Mouse (Mus musculus) adrenal gland, postnatal 10 days (tissue): ENCODE measurements around the gene Eef1akmt3. TPM values are rescaled to one million over a fixed set of nuclear protein-coding genes. Genes with fewer than 3 reads are reported as not detected.
A peak's percentile ranks its signal among the peaks of the same experiment; 100 is the strongest.
"Not testable (repeated sequence)": the region's sequence is repeated elsewhere in the genome, so short reads cannot be mapped to it uniquely, and the experiment has no call there.

Source experiments
- DNase-seq: peaks from one replicate; pipeline ENCODE4 v3.0.0; 2021; ENCODE audit warnings: mixed read lengths
- long read RNA-seq, 2 experiments: library from polyadenylated mRNA; stranded (forward); transcript quantifications; one replicate each; pipeline ENCODE4 v2.0.0; 2021
- total RNA-seq, 2 experiments: library from RNA; stranded (reverse); gene quantifications; 2 replicates each; pipeline ENCODE4 v1.2.3; 2021

The Eef1akmt3 gene
- total RNA-seq, result under 1 TPM; 0.24 to 0.42 TPM
- long read RNA-seq, experiment 1, result 0 reads
- long read RNA-seq, experiment 2, result 0 reads

GRCm38 (mm10) chr10:127041274-127041766 lies at the start of gene Eef1akmt3, which contains the start of gene Mettl1:
Gene Eef1akmt3 (minus strand): TSS chr10:127041513.
Gene Mettl1 (plus strand): TSS chr10:127041414.
- DNase-seq, result peak; percentile 56

GRCm38 (mm10) chr10:127090560-127091411 lies 49.5 kb upstream of the Eef1akmt3 start:
- peak; percentile 77 for DNase-seq

- DNase-seq, result no peak
Measured at GRCm38 (mm10) chr10:127085633-127086032, 44.3 kb upstream of the Eef1akmt3 start.

GRCm38 (mm10) chr10:127085052-127085451 lies 43.7 kb upstream of the Eef1akmt3 start:
- DNase-seq, result no peak

GRCm38 (mm10) chr10:127083915-127084306 lies 42.6 kb upstream of the Eef1akmt3 start:
- DNase-seq, result no peak

GRCm38 (mm10) chr10:127083292-127083914 lies 42.1 kb upstream of the Eef1akmt3 start:
- DNase-seq, result no peak

GRCm38 (mm10) chr10:127081996-127082620 lies 40.8 kb upstream of the Eef1akmt3 start:
- DNase-seq, result no peak

GRCm38 (mm10) chr10:127080901-127081780 lies 39.8 kb upstream of the Eef1akmt3 start:
- no peak for DNase-seq

GRCm38 (mm10) chr10:127079665-127080391 lies 38.5 kb upstream of the Eef1akmt3 start:
- DNase-seq, result no peak

GRCm38 (mm10) chr10:127078677-127079575 lies 37.6 kb upstream of the Eef1akmt3 start:
- DNase-seq, result peak; percentile 58

GRCm38 (mm10) chr10:127078001-127078676 lies 36.8 kb upstream of the Eef1akmt3 start:
- DNase-seq, result no peak

- no peak for DNase-seq
Measured at GRCm38 (mm10) chr10:127077515-127077914, 36.2 kb upstream of the Eef1akmt3 start.

- DNase-seq, result no peak
Measured at GRCm38 (mm10) chr10:127076082-127076481, 34.8 kb upstream of the Eef1akmt3 start.

- no peak for DNase-seq
Measured at GRCm38 (mm10) chr10:127075651-127076050, 34.3 kb upstream of the Eef1akmt3 start.

GRCm38 (mm10) chr10:127075080-127075479 lies 33.8 kb upstream of the Eef1akmt3 start, which contains the start of gene Agap2:
Gene Agap2 (plus strand): TSS chr10:127075284.
- no peak for DNase-seq

- no peak for DNase-seq
Measured at GRCm38 (mm10) chr10:127073981-127074380, 32.7 kb upstream of the Eef1akmt3 start.

GRCm38 (mm10) chr10:127072969-127073368 lies 31.7 kb upstream of the Eef1akmt3 start:
- DNase-seq, result not testable (repeated sequence)

GRCm38 (mm10) chr10:127072270-127072669 lies 31.0 kb upstream of the Eef1akmt3 start:
- DNase-seq, result not testable (repeated sequence)

- DNase-seq, result no peak
Measured at GRCm38 (mm10) chr10:127071203-127071602, 29.9 kb upstream of the Eef1akmt3 start.
